Mouse (Mus musculus) layer of hippocampus, adult 9-10 months (tissue): ENCODE results near the gene Pcca.

Source experiments
- DNase-seq: peaks from one replicate; pipeline ENCODE4 v3.0.0; 2022; ENCODE audit warnings: low spot score

The Pcca gene

GRCm38 (mm10) chr14:122836221-122836620 lies 302.1 kb downstream of the Pcca start:
- no peak for DNase-seq

- DNase-seq = no peak
These were observed 302.9 kb downstream of the Pcca start for GRCm38 (mm10) chr14:122837018-122837417.

GRCm38 (mm10) chr14:122852506-122853057 lies 318.5 kb downstream of the Pcca start:
- DNase-seq = no peak

GRCm38 (mm10) chr14:122859792-122860191 lies 325.7 kb downstream of the Pcca start:
- DNase-seq = no peak

- no peak for DNase-seq
These were observed 328.5 kb downstream of the Pcca start for GRCm38 (mm10) chr14:122862623-122863022.

- DNase-seq = no peak
These were observed 331.5 kb downstream of the Pcca start for GRCm38 (mm10) chr14:122865462-122866129.

- peak; percentile 22 for DNase-seq
These were observed 333.6 kb downstream of the Pcca start for GRCm38 (mm10) chr14:122867531-122868285.

- no peak for DNase-seq
These were observed 335.7 kb downstream of the Pcca start for GRCm38 (mm10) chr14:122869831-122870230.

GRCm38 (mm10) chr14:122871841-122872580 lies 337.9 kb downstream of the Pcca start:
- no peak for DNase-seq

- DNase-seq = no peak
These were observed 338.5 kb downstream of the Pcca start for GRCm38 (mm10) chr14:122872612-122873011.

GRCm38 (mm10) chr14:122875056-122875455 lies 340.9 kb downstream of the Pcca start:
- DNase-seq = no peak

- no peak for DNase-seq
These were observed 341.5 kb downstream of the Pcca start for GRCm38 (mm10) chr14:122875636-122876035.

- DNase-seq = peak; percentile 71
These were observed 342.0 kb downstream of the Pcca start for GRCm38 (mm10) chr14:122876163-122876562.

- DNase-seq = no peak
These were observed 342.6 kb downstream of the Pcca start for GRCm38 (mm10) chr14:122876723-122877122.

- no peak for DNase-seq
These were observed 343.7 kb downstream of the Pcca start for GRCm38 (mm10) chr14:122877787-122878186.

- no peak for DNase-seq
These were observed 346.2 kb downstream of the Pcca start for GRCm38 (mm10) chr14:122880291-122880690.

- no peak for DNase-seq
These were observed 347.6 kb downstream of the Pcca start for GRCm38 (mm10) chr14:122881699-122882098.

GRCm38 (mm10) chr14:122882201-122882639 lies 348.1 kb downstream of the Pcca start:
- no peak for DNase-seq

- peak; percentile 35 for DNase-seq
These were observed 348.8 kb downstream of the Pcca start for GRCm38 (mm10) chr14:122882795-122883409.

GRCm38 (mm10) chr14:122883410-122883806 lies 349.3 kb downstream of the Pcca start:
- no peak for DNase-seq

GRCm38 (mm10) chr14:122883821-122884584 lies 349.9 kb downstream of the Pcca start:
- peak; percentile 54 for DNase-seq
